Mouse (Mus musculus) adrenal gland (tissue): ENCODE results near the gene Ccdc126.

Source experiments
- intact Hi-C: fragments of 180-260 bp; cut with DNase I; formaldehyde crosslinking; loops from one replicate; pipeline ENCODE4 v1.15.1; 2025

The Ccdc126 gene

GRCm38 (mm10) chr6:49339145-49339544 lies 20.1 kb downstream of the Ccdc126 start:
- intact Hi-C loops, result no loop called here

GRCm38 (mm10) chr6:49343737-49344469 lies 24.8 kb downstream of the Ccdc126 start:
- intact Hi-C loops, result no loop called here

GRCm38 (mm10) chr6:49349826-49350225 lies 30.8 kb downstream of the Ccdc126 start:
- intact Hi-C loops, result no loop called here

- intact Hi-C loops, result no loop called here
These were observed 35.5 kb downstream of the Ccdc126 start for GRCm38 (mm10) chr6:49354613-49355012.

- intact Hi-C loops, result no loop called here
These were observed 36.1 kb downstream of the Ccdc126 start for GRCm38 (mm10) chr6:49355171-49355570.

GRCm38 (mm10) chr6:49360420-49360819 lies 41.3 kb downstream of the Ccdc126 start:
- intact Hi-C loops, result loop anchor here (10.0 kb wide), 1 partner anchor 96 kb away; the partner anchor contains the start of gene Tra2a

GRCm38 (mm10) chr6:49367159-49368054 lies 48.3 kb downstream of the Ccdc126 start, which contains the start of gene Fam221a:
Gene Fam221a (plus strand): TSS chr6:49367739.
- intact Hi-C loops, result loop anchor here (5.0 to 10.0 kb wide), 2 partner anchors 45 to 103 kb away; partner anchors contain the start of gene Tra2a

- intact Hi-C loops, result loop anchor here (5.0 to 10.0 kb wide), 2 partner anchors 46 to 103 kb away; partner anchors contain the start of gene Tra2a
These were observed 49.1 kb downstream of the Ccdc126 start for GRCm38 (mm10) chr6:49368212-49368611.

GRCm38 (mm10) chr6:49372705-49373104 lies 53.6 kb downstream of the Ccdc126 start:
- intact Hi-C loops, result no loop called here

- intact Hi-C loops, result no loop called here
These were observed 54.9 kb downstream of the Ccdc126 start for GRCm38 (mm10) chr6:49373943-49374342.

- intact Hi-C loops, result no loop called here
These were observed 59.3 kb downstream of the Ccdc126 start for GRCm38 (mm10) chr6:49378328-49378727.
